Mouse (Mus musculus): Measurements from ENCODE around the gene Abhd12b.

Abhd12b gene

GRCm38 (mm10) chr12:70153842-70154241 is at the start of gene Abhd12b:
Gene Abhd12b (plus strand): TSS chr12:70154142.
- no peak for DNase-seq (ENCODE audit: low read depth)

- DNase-seq (ENCODE audit: low read depth), result no peak
Observed at GRCm38 (mm10) chr12:70104199-70104598, 49.7 kb upstream of the Abhd12b start.

GRCm38 (mm10) chr12:70104776-70105420 is 49.0 kb upstream of the Abhd12b start:
- peak; percentile 63 for DNase-seq (ENCODE audit: low read depth)

- DNase-seq (ENCODE audit: low read depth), result no peak
Observed at GRCm38 (mm10) chr12:70105885-70106284, 48.1 kb upstream of the Abhd12b start.

GRCm38 (mm10) chr12:70106508-70106907 is 47.4 kb upstream of the Abhd12b start:
- DNase-seq (ENCODE audit: low read depth), result no peak

- no peak for DNase-seq (ENCODE audit: low read depth)
Observed at GRCm38 (mm10) chr12:70108104-70108503, 45.8 kb upstream of the Abhd12b start.

GRCm38 (mm10) chr12:70109921-70110320 is 44.0 kb upstream of the Abhd12b start:
- DNase-seq (ENCODE audit: low read depth), result peak; percentile 54

GRCm38 (mm10) chr12:70110375-70111116 is 43.4 kb upstream of the Abhd12b start:
- no peak for DNase-seq (ENCODE audit: low read depth)

- no peak for DNase-seq (ENCODE audit: low read depth)
Observed at GRCm38 (mm10) chr12:70111117-70111366, 42.9 kb upstream of the Abhd12b start.

GRCm38 (mm10) chr12:70111367-70112089 is 42.4 kb upstream of the Abhd12b start:
- DNase-seq (ENCODE audit: low read depth), result peak; percentile 76

- DNase-seq (ENCODE audit: low read depth), result no peak
Observed at GRCm38 (mm10) chr12:70112090-70112383, 41.9 kb upstream of the Abhd12b start.

GRCm38 (mm10) chr12:70113351-70113750 is 40.6 kb upstream of the Abhd12b start, which contains the start of gene Nin:
Gene Nin (minus strand): TSS chr12:70113717.
- no peak for DNase-seq (ENCODE audit: low read depth)

- DNase-seq (ENCODE audit: low read depth), result no peak
Observed at GRCm38 (mm10) chr12:70117146-70117545, 36.8 kb upstream of the Abhd12b start.

GRCm38 (mm10) chr12:70118721-70119345 is 35.1 kb upstream of the Abhd12b start:
- DNase-seq (ENCODE audit: low read depth), result no peak

- DNase-seq (ENCODE audit: low read depth), result no peak
Observed at GRCm38 (mm10) chr12:70119552-70119951, 34.4 kb upstream of the Abhd12b start.

- DNase-seq (ENCODE audit: low read depth), result no peak
Observed at GRCm38 (mm10) chr12:70126626-70127025, 27.3 kb upstream of the Abhd12b start.

- DNase-seq (ENCODE audit: low read depth), result peak; percentile 71
Observed at GRCm38 (mm10) chr12:70129105-70129504, 24.8 kb upstream of the Abhd12b start.

GRCm38 (mm10) chr12:70131042-70131675 is 22.8 kb upstream of the Abhd12b start:
- no peak for DNase-seq (ENCODE audit: low read depth)

- DNase-seq (ENCODE audit: low read depth), result no peak
Observed at GRCm38 (mm10) chr12:70134627-70135235, 19.2 kb upstream of the Abhd12b start.

GRCm38 (mm10) chr12:70136185-70136756 is 17.7 kb upstream of the Abhd12b start:
- peak; percentile 92 for DNase-seq (ENCODE audit: low read depth)

GRCm38 (mm10) chr12:70137095-70137494 is 16.8 kb upstream of the Abhd12b start:
- peak; percentile 42 for DNase-seq (ENCODE audit: low read depth)

- DNase-seq (ENCODE audit: low read depth), result peak; percentile 29
Observed at GRCm38 (mm10) chr12:70137626-70138025, 16.3 kb upstream of the Abhd12b start.
